Mouse (Mus musculus) E14TG2a.4 (cell line): ENCODE results near the gene Clint1.

ENCODE experiments used
- H3K27me3 ChIP-seq: 2 replicates; pipeline ENCODE4 v1.6.1; 2014; ENCODE audit warnings: low read length, control low read depth; ENCODE audit not compliant: insufficient read depth
- H3K36me3 ChIP-seq: 2 replicates; pipeline ENCODE4 v1.6.1; 2014; ENCODE audit warnings: low read length, control low read depth; ENCODE audit not compliant: insufficient read depth
- H3K4me1 ChIP-seq: replicated peaks from 2 replicates; pipeline ENCODE4 v1.6.1; 2014; ENCODE audit warnings: low read depth, low read length, control low read depth
- H3K4me3 ChIP-seq: replicated peaks from 2 replicates; pipeline ENCODE4 v1.5.1; 2014; ENCODE audit warnings: mild to moderate bottlenecking, low read length
- H3K9me3 ChIP-seq: 2 replicates; pipeline ENCODE4 v1.6.1; 2014; ENCODE audit warnings: low read length, control low read depth
- CTCF ChIP-seq: conservative IDR thresholded peaks from 2 replicates; pipeline ENCODE4 v1.5.1; 2014; ENCODE audit warnings: low read length
- NANOG ChIP-seq: IDR thresholded peaks from 2 replicates; pipeline ENCODE4 v1.6.1; 2014; ENCODE audit warnings: borderline replicate concordance, low read length, mixed read lengths
- POU5F1 ChIP-seq: IDR thresholded peaks from 2 replicates; pipeline ENCODE4 v1.6.1; 2014; ENCODE audit warnings: low read length, borderline replicate concordance

The Clint1 gene

DNA sequence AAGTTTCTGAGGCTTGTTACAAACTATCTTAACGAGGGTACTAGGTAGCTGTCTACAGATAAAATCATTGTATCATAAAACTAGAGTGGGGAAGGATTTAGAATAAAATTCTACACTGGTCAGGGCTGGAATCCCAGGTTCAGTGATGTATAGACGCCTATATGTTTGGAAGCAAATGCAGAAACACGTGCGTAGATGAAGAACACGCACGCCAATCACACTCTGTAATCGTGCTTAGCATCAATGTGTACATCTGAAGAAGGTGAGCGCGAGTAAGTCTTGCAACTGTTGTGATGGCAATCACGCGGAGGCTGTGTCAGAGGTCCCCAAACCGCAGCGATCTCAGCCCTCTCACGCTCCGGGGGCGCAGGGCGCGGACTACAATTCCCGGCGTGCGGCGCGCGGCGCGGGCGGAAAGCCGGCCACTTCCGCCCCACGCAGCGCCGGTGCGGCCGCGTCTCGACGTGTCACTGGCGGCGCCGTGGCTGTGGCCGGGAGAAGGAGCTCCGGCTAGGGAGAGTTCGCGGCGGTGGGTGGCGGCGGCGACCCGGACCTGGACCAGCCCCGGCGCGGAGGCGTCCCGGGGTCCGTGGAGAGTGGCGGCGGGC lies at the start of gene Clint1:
Gene Clint1 (plus strand): TSS at position 536 of the 608 bp plus-strand sequence.
- TF ChIP-seq CTCF = no peak
- TF ChIP-seq POU5F1 = no peak
- TF ChIP-seq NANOG = no peak
- no peaks in the 10 kb centered on the region for H3K9me3 ChIP-seq

DNA sequence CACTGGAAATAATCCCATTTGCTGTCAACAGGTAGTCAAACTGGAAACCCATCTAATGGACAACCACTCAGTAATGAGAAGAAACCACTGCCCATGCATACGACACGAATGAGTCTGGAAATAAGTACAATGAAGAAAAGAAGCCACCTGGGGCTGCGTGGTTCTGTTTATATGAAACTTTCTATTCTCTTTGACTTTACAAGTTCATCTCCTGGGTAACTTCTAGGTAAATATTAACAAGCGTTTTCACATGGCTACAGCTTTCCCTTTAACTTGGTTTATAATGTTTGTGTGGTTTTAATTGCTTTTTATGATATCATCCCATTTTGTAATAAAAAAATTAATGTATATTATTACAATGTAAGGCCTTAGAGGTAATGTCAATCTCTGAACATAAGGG lies 47.8 kb upstream of the Clint1 start:
- H3K4me3 ChIP-seq = no peak overlapping the region

More for the DNA sequence above, at the start of gene Clint1:
- Histone ChIP-seq H3K27me3 (no peaks in the 10 kb centered on the region), H3K36me3 (peaks cover 36% of the 10 kb centered on the region), H3K4me3 (peak within 1 kb of the TSS; percentile 90), H3K4me1 (peaks cover 19% of the 10 kb centered on the region)

DNA sequence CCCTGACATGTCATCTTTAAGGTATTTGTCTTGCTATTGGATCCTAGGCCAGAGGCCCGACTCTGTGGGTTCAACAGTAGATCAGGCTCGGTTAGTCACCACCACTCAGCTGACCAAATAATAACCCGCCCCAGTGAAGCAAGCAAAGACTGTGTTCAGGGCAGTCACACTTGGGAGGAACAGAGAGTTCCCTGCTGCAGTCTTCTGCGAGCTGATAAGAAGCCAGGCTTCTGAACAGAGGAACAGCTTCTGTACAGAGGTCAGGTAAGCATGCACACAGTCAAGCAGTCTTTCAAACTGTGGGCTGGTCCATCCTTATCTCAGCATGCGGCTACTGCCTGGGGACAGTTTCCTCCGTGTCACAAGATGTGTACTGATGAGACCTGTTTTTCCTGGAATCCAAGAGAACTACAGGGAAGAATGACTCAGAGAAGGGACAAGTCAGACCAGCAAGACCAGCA lies 46.5 kb upstream of the Clint1 start:
- H3K27me3 ChIP-seq = no peaks in the 10 kb centered on the region
- no peaks in the 10 kb centered on the region for H3K4me1 ChIP-seq
- TF ChIP-seq NANOG (no peak), CTCF (no peak), POU5F1 (no peak)
- no peak overlapping the region for H3K4me3 ChIP-seq
- H3K36me3 ChIP-seq = no peaks in the 10 kb centered on the region
- H3K9me3 ChIP-seq = no peaks in the 10 kb centered on the region

More for the DNA sequence above, 47.8 kb upstream of the Clint1 start:
- no peaks in the 10 kb centered on the region for H3K9me3 ChIP-seq
- peaks cover 11% of the 10 kb centered on the region for H3K4me1 ChIP-seq
- H3K27me3 ChIP-seq = no peaks in the 10 kb centered on the region
- H3K36me3 ChIP-seq = no peaks in the 10 kb centered on the region
- TF ChIP-seq CTCF (no peak), POU5F1 (no peak), NANOG (no peak)

DNA sequence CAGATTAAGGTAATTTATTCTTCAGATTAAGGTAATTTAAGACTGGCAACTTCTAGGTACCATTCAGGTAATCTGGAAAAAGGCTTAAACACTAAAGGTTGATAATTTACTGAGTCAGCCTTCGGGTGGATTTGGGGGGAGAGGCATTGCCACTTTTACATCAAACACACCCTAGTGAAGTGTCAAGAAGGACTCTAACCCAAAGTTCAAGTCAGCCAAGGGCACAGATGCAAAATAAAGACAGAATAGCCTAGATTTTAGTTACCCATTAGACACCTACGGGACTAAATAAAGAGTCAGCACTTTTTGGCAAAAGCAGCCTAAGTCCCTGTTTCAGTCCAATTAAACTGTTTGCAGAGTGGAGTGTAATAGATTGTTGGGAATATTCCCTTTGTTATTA lies 46.0 kb upstream of the Clint1 start:
- no peaks in the 10 kb centered on the region for H3K4me1 ChIP-seq
- no peak overlapping the region for H3K4me3 ChIP-seq
- TF ChIP-seq NANOG (no peak), CTCF (no peak)
- H3K36me3 ChIP-seq = no peaks in the 10 kb centered on the region
- H3K9me3 ChIP-seq = no peaks in the 10 kb centered on the region
- H3K27me3 ChIP-seq = no peaks in the 10 kb centered on the region

DNA sequence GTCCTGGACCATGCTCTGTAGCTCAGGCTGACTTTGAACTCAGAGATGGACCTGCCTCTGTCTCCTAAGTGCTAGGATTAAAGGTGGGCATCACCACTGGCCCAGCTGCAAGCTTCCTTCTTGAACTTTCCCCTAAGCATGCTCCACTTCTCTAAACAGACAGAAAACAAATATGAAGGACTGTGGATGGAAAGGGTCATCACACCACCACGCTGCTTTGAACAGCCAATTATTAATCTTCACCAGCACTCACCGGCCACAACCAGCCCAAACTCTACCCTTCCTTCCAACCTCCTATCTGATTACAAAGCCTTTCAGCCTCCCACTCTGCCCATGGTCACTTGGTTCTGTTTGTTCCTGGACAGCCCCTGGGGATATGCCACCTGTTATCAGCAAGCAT lies 45.6 kb upstream of the Clint1 start:
- TF ChIP-seq POU5F1 = no peak
- no peak for TF ChIP-seq NANOG
- Histone ChIP-seq H3K27me3 (no peaks in the 10 kb centered on the region), H3K4me3 (no peak overlapping the region), H3K36me3 (no peaks in the 10 kb centered on the region), H3K4me1 (no peaks in the 10 kb centered on the region), H3K9me3 (no peaks in the 10 kb centered on the region)

DNA sequence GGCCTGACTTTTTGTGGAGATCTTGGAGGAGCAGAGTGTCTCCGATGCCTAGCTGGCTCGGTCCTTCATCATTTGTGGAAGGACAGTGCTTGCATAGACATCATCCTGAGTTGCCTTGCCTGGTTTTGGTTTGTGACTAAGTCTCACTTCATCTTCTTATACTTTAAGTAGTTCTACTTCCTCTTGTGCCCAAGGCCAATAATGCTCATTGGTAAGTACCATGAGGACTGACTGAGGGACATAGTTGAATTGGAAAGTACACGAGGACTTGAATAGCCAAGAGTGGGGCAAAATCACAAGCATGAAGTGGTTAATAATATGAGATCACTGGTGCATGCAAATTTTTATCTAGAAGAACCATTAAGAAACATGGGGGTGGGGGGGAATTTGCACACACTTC lies 45.0 kb upstream of the Clint1 start:
- TF ChIP-seq POU5F1 (no peak), CTCF (no peak), NANOG (no peak)
- Histone ChIP-seq H3K4me1 (no peaks in the 10 kb centered on the region), H3K4me3 (no peak overlapping the region), H3K36me3 (no peaks in the 10 kb centered on the region), H3K27me3 (no peaks in the 10 kb centered on the region), H3K9me3 (peaks cover 3% of the 10 kb centered on the region; the same call in 1 of the 2 replicates)

DNA sequence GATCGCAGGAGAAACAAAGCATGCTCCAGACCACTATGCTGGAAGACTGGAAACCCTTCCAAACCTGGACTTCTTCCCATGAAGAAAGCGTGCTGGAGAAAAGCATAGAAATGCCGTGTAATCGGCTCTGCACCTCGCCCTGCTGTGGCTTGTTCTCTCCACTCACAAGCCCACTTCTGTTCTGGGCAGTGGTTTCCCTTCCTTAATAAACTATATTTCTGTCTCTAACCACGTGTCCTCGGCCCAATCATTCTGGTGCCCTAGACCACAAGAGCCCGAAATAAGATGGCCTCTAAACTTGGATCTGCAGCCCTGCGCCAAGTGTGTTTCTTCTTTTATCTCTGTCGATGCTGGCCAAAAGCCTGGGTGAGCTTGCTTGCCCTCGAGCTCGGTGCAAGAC lies 44.0 kb upstream of the Clint1 start:
- no peak for TF ChIP-seq POU5F1
- no peaks in the 10 kb centered on the region for H3K36me3 ChIP-seq
- no peak overlapping the region for H3K4me3 ChIP-seq
- no peaks in the 10 kb centered on the region; the same call in 1 of the 2 replicates for H3K27me3 ChIP-seq
- H3K4me1 ChIP-seq = no peaks in the 10 kb centered on the region
- peaks cover 11% of the 10 kb centered on the region for H3K9me3 ChIP-seq

DNA sequence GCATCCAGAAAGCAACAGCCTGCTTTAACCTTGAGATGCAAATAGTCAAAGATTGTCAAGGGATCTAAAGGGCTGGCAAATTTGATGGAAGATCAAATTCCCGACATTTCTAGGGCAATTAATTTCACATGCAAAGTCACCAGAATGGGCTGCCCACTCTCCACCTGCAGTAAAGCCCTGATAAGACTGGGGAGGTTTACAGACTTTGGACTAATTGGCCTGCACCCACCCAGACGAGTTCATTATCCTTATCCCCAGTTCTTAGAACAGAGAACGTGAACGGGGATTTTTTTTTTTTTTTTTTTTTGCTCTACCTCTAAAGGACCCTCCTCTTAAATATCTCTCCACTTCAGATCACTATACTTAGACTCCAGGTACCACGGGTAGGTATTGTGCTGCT lies 42.4 kb upstream of the Clint1 start:
- Histone ChIP-seq H3K27me3 (no peaks in the 10 kb centered on the region; the same call in 1 of the 2 replicates), H3K36me3 (no peaks in the 10 kb centered on the region), H3K9me3 (peaks cover 18% of the 10 kb centered on the region), H3K4me3 (no peak overlapping the region), H3K4me1 (no peaks in the 10 kb centered on the region)
- no peak for TF ChIP-seq POU5F1
- no peak for TF ChIP-seq CTCF
- TF ChIP-seq NANOG = no peak

DNA sequence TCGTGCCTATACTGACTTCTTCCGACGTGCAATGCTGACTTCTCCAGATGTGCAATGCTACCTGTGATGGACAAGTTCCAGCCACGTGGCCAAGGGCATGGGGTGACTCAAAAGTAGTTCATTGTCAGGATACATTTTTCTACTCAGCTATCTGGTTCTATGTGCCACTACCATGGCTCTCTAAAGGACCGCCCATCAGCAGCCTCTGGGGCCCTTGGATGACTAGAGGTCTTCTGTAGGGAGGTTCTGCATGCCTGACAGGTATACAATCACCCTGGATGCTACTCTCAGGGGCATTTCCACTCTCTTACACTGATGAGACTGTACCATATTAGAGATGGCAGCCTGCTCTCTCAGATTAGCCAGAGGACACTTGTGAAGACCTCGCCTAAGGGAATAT lies 41.8 kb upstream of the Clint1 start:
- H3K27me3 ChIP-seq = no peaks in the 10 kb centered on the region; the same call in 1 of the 2 replicates
- TF ChIP-seq NANOG (no peak), POU5F1 (no peak), CTCF (no peak)

More for the DNA sequence above, 41.8 kb upstream of the Clint1 start:
- H3K4me3 ChIP-seq = no peak overlapping the region
- H3K4me1 ChIP-seq = no peaks in the 10 kb centered on the region
- no peaks in the 10 kb centered on the region for H3K36me3 ChIP-seq
- H3K9me3 ChIP-seq = peaks cover 18% of the 10 kb centered on the region
